Mouse (Mus musculus) liver, embryonic 11.5 days (tissue): ENCODE measurements around the gene Foxf1. TPM values are rescaled to one million over a fixed set of nuclear protein-coding genes. Genes with fewer than 3 reads are reported as not detected.

ENCODE experiments used
- ATAC-seq: fragments of 200-750 bp; cut with Nextera tagmentation; replicated peaks from 2 replicates; pipeline ENCODE4 v1.8.0; 2017; ENCODE audit warnings: moderate number of reproducible peaks, mild to moderate bottlenecking, moderate TSS enrichment, moderate library complexity; ENCODE audit not compliant: low FRiP score
- DNase-seq: peaks from one replicate; pipeline ENCODE4 v3.0.0-alpha.2; 2017; ENCODE audit warnings: low spot score
- H3K27ac ChIP-seq: fragments of 300-500 bp; sonication (generic); 2 replicates; pipeline ENCODE4 v1.5.1; 2014; ENCODE audit warnings: mild to moderate bottlenecking, low read depth, low read length, control low read depth
- H3K27me3 ChIP-seq: fragments of 300-500 bp; sonication (generic); replicated peaks from 2 replicates; pipeline ENCODE4 v1.6.1; 2014; ENCODE audit warnings: low read length, mixed read lengths; ENCODE audit not compliant: control insufficient read depth, insufficient read depth
- H3K36me3 ChIP-seq: fragments of 300-500 bp; sonication (generic); 2 replicates; pipeline ENCODE4 v1.6.1; 2014; ENCODE audit warnings: mild to moderate bottlenecking, low read length, moderate library complexity, mixed read lengths; ENCODE audit not compliant: control insufficient read depth, insufficient read depth
- H3K4me1 ChIP-seq: fragments of 300-500 bp; sonication (generic); replicated peaks from 2 replicates; pipeline ENCODE4 v1.6.1; 2014; ENCODE audit warnings: low read length, mixed read lengths; ENCODE audit not compliant: control insufficient read depth, insufficient read depth
- H3K4me2 ChIP-seq: fragments of 300-500 bp; sonication (generic); 2 replicates; pipeline ENCODE4 v1.6.1; 2014; ENCODE audit warnings: mild to moderate bottlenecking, control low read depth, moderate library complexity
- H3K4me3 ChIP-seq: fragments of 300-500 bp; sonication (generic); 2 replicates; pipeline ENCODE4 v1.5.1; 2014; ENCODE audit warnings: low read depth, low read length, control low read depth
- H3K9ac ChIP-seq: fragments of 300-500 bp; sonication (generic); 2 replicates; pipeline ENCODE4 v1.6.1; 2014; ENCODE audit warnings: low read depth, low read length, control low read depth
- H3K9me3 ChIP-seq: fragments of 300-500 bp; sonication (generic); 2 replicates; pipeline ENCODE4 v1.6.1; 2016; ENCODE audit warnings: low read length, inconsistent platforms, mixed read lengths; ENCODE audit not compliant: control insufficient read depth
- WGBS: fragments of 180-500 bp; shearing (Covaris S2); extraction: QIAGEN DNeasy Blood & Tissue Kit; methylation state at CpG from one replicate; pipeline ENCODE4 v1.1.7; 2014; 5-methylcytosine and 5-hydroxymethylcytosine counted together
- polyA plus RNA-seq: library from polyadenylated mRNA; unstranded; fragments of >200 nt; fragmentation: Nextera tagmentation; extraction: Ambion mirVana; gene quantifications from 2 replicates; pipeline ENCODE4 v1.2.1, GENCODE M21; 2014

Foxf1 gene
- polyA plus RNA-seq, 1 experiment from 2014 or later = 37.6 TPM

GRCm38 (mm10) chr8:121128531-121129264, 44.5 kb downstream of the Foxf1 start:
- H3K4me3 ChIP-seq = peak overlapping the region; percentile 17
- DNase-seq = no peak

DNA sequence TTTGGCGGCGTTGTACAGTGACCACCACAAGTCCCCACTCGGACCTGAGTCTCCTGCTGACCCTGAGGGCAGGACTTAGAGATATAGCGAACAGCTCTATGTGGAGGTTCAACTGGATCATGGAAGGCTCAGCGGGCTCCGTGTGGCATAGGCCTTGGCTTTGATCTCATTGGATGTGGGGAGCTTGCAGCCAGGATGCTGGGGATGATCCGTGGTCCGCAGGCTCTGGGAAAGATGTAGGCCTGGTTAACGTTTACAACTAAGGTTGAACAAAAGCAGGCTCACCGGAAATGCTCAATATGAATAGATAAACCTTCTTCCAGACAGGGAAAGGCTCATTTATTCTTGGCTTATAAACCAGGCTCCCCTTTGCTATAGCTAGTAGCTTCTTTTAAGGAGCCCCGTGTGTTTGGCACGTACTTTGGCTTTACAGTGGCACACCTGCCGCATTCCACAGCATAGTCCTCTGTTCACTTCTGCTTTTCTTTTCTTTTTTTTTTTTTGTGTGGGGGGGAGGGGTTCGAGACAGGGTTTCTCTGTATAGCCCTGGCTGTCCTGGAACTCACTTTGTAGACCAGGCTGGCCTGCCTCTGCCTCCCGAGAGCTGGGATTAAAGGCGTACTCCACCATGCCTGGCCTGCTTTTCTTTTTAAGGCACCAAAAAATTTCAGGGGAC, 45.2 kb downstream of the Foxf1 start:
- Histone ChIP-seq H3K9me3 (no peaks in the 10 kb centered on the region), H3K4me3 (no peak overlapping the region), H3K27me3 (peaks cover 79% of the 10 kb centered on the region), H3K4me2 (no peak overlapping the region), H3K4me1 (peaks cover 7% of the 10 kb centered on the region), H3K27ac (no peak overlapping the region), H3K36me3 (no peaks in the 10 kb centered on the region), H3K9ac (no peak overlapping the region)
- 13% methylated on average over 16 of the region's 16 CpGs for WGBS
- ATAC-seq (no peak), DNase-seq (no peak)

More at GRCm38 (mm10) chr8:121128531-121129264, 44.5 kb downstream of the Foxf1 start:
- peaks cover 83% of the 10 kb centered on the region for H3K27me3 ChIP-seq
- H3K27ac ChIP-seq = no peak overlapping the region
- no peaks in the 10 kb centered on the region for H3K36me3 ChIP-seq
- H3K9ac ChIP-seq = no peak overlapping the region
- H3K4me1 ChIP-seq = peaks cover 7% of the 10 kb centered on the region
- peak overlapping the region; percentile 53 for H3K4me2 ChIP-seq
- WGBS = 4% methylated on average over 55 of the region's 55 CpGs
- ATAC-seq = no peak
- H3K9me3 ChIP-seq = no peaks in the 10 kb centered on the region

DNA sequence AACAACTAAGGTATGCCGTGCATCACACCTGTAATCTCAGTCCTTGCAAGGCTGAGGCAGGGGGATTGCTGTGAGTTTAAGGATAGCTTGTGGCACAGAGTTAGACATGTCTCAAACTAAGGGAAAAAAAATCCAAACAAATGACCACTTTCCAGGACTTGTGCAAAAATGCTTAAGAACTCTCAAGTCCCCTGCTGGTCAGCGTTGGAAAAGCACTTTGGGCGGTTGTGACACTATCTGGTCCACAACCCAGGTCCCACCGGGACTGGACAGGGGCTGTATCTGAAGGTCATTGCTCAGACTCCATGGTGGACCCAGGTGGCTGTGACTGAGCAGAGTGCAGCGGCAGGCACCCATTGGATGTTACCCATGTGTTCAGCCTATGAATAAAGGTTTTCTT, 46.3 kb downstream of the Foxf1 start:
- ATAC-seq (no peak), DNase-seq (no peak)
- 36% methylated on average over 5 of the region's 5 CpGs for WGBS
- Histone ChIP-seq H3K27ac (no peak overlapping the region), H3K36me3 (no peaks in the 10 kb centered on the region), H3K9ac (no peak overlapping the region), H3K4me1 (peaks cover 7% of the 10 kb centered on the region; the same call in 1 of the 2 replicates), H3K27me3 (peaks cover 72% of the 10 kb centered on the region), H3K4me2 (no peak overlapping the region), H3K9me3 (no peaks in the 10 kb centered on the region), H3K4me3 (no peak overlapping the region)

- WGBS = 72% methylated on average over 5 of the region's 5 CpGs
- H3K27me3 ChIP-seq = peaks cover 47% of the 10 kb centered on the region
- no peak overlapping the region for H3K9ac ChIP-seq
- H3K27ac ChIP-seq = no peak overlapping the region
- H3K36me3 ChIP-seq = no peaks in the 10 kb centered on the region
- no peak for ATAC-seq
- no peak overlapping the region for H3K4me2 ChIP-seq
- H3K4me3 ChIP-seq = no peak overlapping the region
- H3K9me3 ChIP-seq = peaks cover 10% of the 10 kb centered on the region; the same call in 1 of the 2 replicates
- DNase-seq = no peak
- H3K4me1 ChIP-seq = peaks cover 4% of the 10 kb centered on the region; the same call in 1 of the 2 replicates
These were observed 48.9 kb downstream of the Foxf1 start for GRCm38 (mm10) chr8:121132961-121133513.

GRCm38 (mm10) chr8:121134102-121134501, 49.9 kb downstream of the Foxf1 start:
- H3K9ac ChIP-seq = no peak overlapping the region
- peaks cover 13% of the 10 kb centered on the region; the same call in 1 of the 2 replicates for H3K9me3 ChIP-seq
- ATAC-seq (no peak), DNase-seq (no peak)
- H3K4me1 ChIP-seq = no peaks in the 10 kb centered on the region
- H3K4me3 ChIP-seq = no peak overlapping the region
- no peaks in the 10 kb centered on the region for H3K36me3 ChIP-seq
- H3K27ac ChIP-seq = no peak overlapping the region
- peaks cover 36% of the 10 kb centered on the region for H3K27me3 ChIP-seq
- 82% methylated on average over 10 of the region's 10 CpGs for WGBS
- no peak overlapping the region for H3K4me2 ChIP-seq

DNA sequence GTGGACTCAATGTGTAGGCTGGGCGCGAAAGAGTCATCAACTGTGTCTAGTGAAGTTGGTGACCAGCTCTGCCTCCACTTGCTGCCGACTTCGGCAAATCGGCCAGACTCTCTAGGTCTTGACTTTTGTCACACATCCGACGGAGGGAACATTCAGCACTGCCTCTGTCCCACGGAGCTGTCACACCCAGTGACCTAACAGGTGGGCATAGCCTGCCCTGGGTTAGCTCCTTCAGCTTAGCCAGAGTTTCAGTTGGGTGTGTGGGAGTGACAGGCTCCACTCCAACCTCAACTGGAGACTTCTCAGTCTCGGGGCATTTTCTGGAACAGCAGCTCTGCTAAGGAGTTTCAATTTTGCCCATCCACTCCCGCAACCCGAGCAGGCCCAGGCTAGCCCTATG, 50.3 kb downstream of the Foxf1 start:
- no peak for DNase-seq
- no peak for ATAC-seq
- no peaks in the 10 kb centered on the region for H3K4me1 ChIP-seq
- no peak overlapping the region for H3K4me3 ChIP-seq
- H3K27ac ChIP-seq = no peak overlapping the region
- no peak overlapping the region for H3K4me2 ChIP-seq
- peaks cover 32% of the 10 kb centered on the region for H3K27me3 ChIP-seq
- WGBS = 77% methylated on average over 11 of the region's 11 CpGs
- H3K9me3 ChIP-seq = peaks cover 13% of the 10 kb centered on the region; the same call in 1 of the 2 replicates
- H3K9ac ChIP-seq = no peak overlapping the region
- H3K36me3 ChIP-seq = no peaks in the 10 kb centered on the region

DNA sequence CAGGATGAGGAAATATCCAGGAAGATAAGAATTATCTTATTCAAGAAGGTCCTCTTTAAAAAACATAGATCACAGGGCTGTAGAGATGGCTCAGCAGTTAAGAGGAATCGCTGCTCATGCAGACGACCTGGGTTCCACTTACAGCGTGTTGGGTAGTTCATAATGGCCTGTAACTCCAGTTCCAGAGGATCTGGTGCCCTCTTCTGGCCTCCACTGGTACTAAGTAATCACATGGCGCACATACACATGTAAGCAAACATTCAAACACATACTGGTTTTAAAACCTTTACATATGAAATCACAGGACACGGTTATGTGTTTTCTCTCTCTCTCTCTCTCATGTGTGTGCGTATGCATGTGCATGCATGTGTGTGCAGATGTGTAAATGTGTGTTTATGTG, 52.7 kb downstream of the Foxf1 start:
- H3K27me3 ChIP-seq = peaks cover 13% of the 10 kb centered on the region
- no peak overlapping the region for H3K4me2 ChIP-seq
- ATAC-seq = no peak
- DNase-seq = no peak
- H3K4me1 ChIP-seq = no peaks in the 10 kb centered on the region
- H3K4me3 ChIP-seq = no peak overlapping the region
- H3K36me3 ChIP-seq = no peaks in the 10 kb centered on the region
- WGBS = 85% methylated on average over 6 of the region's 6 CpGs
- peaks cover 13% of the 10 kb centered on the region; the same call in 1 of the 2 replicates for H3K9me3 ChIP-seq
- no peak overlapping the region for H3K9ac ChIP-seq
- H3K27ac ChIP-seq = no peak overlapping the region
